Mouse (Mus musculus) heart, postnatal 0 days (tissue): Measurements from ENCODE around the gene Phgdh. TPM values are rescaled to one million over a fixed set of nuclear protein-coding genes. Genes with fewer than 3 reads are reported as not detected.

Source experiments
- ATAC-seq: fragments of 200-750 bp; cut with Nextera tagmentation; 2 replicates; pipeline ENCODE4 v1.8.0; 2017; ENCODE audit warnings: low read depth, moderate number of reproducible peaks, moderate library complexity; ENCODE audit not compliant: insufficient read depth
- DNase-seq: peaks from one replicate; pipeline ENCODE4 v3.0.0-alpha.2; 2016; ENCODE audit warnings: low spot score
- H3K27ac ChIP-seq: fragments of 300-500 bp; sonication (generic); 2 replicates; pipeline ENCODE4 v1.5.1; 2014; ENCODE audit warnings: low read depth, mild to moderate bottlenecking
- H3K27me3 ChIP-seq: fragments of 300-500 bp; sonication (generic); 2 replicates; pipeline ENCODE4 v1.6.1; 2014; ENCODE audit warnings: low read length, mixed read lengths; ENCODE audit not compliant: control insufficient read depth, insufficient read depth
- H3K36me3 ChIP-seq: fragments of 300-500 bp; sonication (generic); replicated peaks from 2 replicates; pipeline ENCODE4 v1.6.1; 2014; ENCODE audit warnings: low read length, mixed read lengths; ENCODE audit not compliant: control insufficient read depth, insufficient read depth
- H3K4me1 ChIP-seq: fragments of 300-500 bp; sonication (generic); 2 replicates; pipeline ENCODE4 v1.6.1; 2014; ENCODE audit warnings: antibody characterized with exemption; ENCODE audit not compliant: control insufficient read depth, insufficient read depth
- H3K4me2 ChIP-seq: fragments of 300-500 bp; sonication (generic); 2 replicates; pipeline ENCODE4 v1.6.1; 2014; ENCODE audit warnings: low read depth, mild to moderate bottlenecking, low read length, moderate library complexity
- H3K4me3 ChIP-seq: fragments of 300-500 bp; sonication (generic); 2 replicates; pipeline ENCODE4 v1.5.1; 2014; ENCODE audit warnings: low read depth, low read length
- H3K9ac ChIP-seq: fragments of 300-500 bp; sonication (generic); replicated peaks from 2 replicates; pipeline ENCODE4 v1.6.1; 2014; ENCODE audit warnings: low read depth, low read length, mixed read lengths
- H3K9me3 ChIP-seq: fragments of 300-500 bp; sonication (generic); replicated peaks from 2 replicates; pipeline ENCODE4 v1.6.1; 2016; ENCODE audit warnings: low read length; ENCODE audit not compliant: control insufficient read depth
- CTCF ChIP-seq: IDR thresholded peaks from 2 replicates; pipeline ENCODE4 v1.5.1; 2016; ENCODE audit warnings: antibody characterized with exemption, control low read depth, low read depth
- EP300 ChIP-seq: IDR thresholded peaks from 2 replicates; pipeline ENCODE4 v1.6.1; 2016; ENCODE audit warnings: antibody characterized with exemption, low read depth
- WGBS: fragments of 180-500 bp; shearing (Covaris S2); extraction: QIAGEN DNeasy Blood & Tissue Kit; methylation state at CpG from one replicate; pipeline ENCODE4 v1.1.7; 2014; 5-methylcytosine and 5-hydroxymethylcytosine counted together
- polyA plus RNA-seq: library from polyadenylated mRNA; unstranded; fragments of >200 nt; fragmentation: Nextera tagmentation; extraction: Ambion mirVana; gene quantifications from 2 replicates; pipeline ENCODE4 v1.2.1, GENCODE M21; 2015
- total RNA-seq: library from RNA; depleted of rRNA; stranded (reverse); fragments of >200 nt; gene quantifications from 2 replicates; pipeline ENCODE4 v1.2.3, GENCODE M21; 2014; ENCODE audit warnings: low replicate concordance

Phgdh gene
- total and polyA plus RNA-seq, 2 experiments from 2014 or later = 15.5 to 19.7 TPM

DNA sequence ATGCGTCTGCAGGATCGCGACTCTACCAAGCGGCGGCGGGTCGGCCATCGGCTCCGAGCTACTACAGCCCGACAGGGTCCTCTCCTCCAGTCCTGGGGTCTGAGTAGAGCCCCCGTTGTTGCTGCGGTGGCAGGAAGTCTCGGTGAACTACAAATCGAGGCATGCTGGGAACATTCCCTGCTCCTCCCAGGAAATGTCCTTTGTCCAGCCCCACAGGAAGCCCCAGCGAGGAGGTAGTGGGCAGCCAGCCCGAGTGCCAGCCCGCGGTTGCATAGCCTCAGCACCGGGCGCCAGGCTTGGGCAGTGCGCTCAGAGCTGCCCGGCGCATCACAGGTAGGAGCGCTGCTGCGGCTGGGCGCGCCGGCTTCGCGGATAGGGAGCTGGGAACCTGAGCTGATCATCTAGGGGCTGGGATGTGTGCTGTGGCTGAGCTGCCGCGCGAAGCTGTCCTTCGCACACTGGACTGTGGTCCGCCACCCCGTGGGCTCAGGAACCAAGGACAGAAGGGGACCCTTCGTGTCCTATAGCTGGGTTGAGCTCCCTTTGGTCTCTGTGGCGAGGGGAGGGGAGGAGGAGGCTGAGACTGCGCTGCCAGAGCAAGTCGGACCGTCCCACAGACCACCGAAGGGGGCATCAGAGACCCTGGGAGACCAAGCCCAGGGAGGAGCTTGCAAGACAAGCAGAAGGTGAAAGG lies 42.6 kb upstream of the Phgdh start, which contains the start of gene Zfp697:
Gene Zfp697, plus strand, starts transcription at position 216 of the 694 bp plus-strand sequence.
- peak; percentile 73 for DNase-seq
- H3K36me3 ChIP-seq = no peaks in the 10 kb centered on the region
- ATAC-seq = peak; percentile 92
- H3K4me1 ChIP-seq = peaks cover 23% of the 10 kb centered on the region
- peak within 1 kb of the TSS; percentile 99 for H3K4me2 ChIP-seq
- peak; percentile 45 for TF ChIP-seq CTCF
- TF ChIP-seq EP300 = no peak
- H3K27me3 ChIP-seq = no peaks in the 10 kb centered on the region
- H3K9me3 ChIP-seq = no peaks in the 10 kb centered on the region
- H3K27ac ChIP-seq = peak within 1 kb of the TSS; percentile 85
- H3K9ac ChIP-seq = peak within 1 kb of the TSS; percentile 66
- H3K4me3 ChIP-seq = peak within 1 kb of the TSS; percentile 77
- WGBS = under 1% methylated on average over 41 of the region's 42 CpGs

DNA sequence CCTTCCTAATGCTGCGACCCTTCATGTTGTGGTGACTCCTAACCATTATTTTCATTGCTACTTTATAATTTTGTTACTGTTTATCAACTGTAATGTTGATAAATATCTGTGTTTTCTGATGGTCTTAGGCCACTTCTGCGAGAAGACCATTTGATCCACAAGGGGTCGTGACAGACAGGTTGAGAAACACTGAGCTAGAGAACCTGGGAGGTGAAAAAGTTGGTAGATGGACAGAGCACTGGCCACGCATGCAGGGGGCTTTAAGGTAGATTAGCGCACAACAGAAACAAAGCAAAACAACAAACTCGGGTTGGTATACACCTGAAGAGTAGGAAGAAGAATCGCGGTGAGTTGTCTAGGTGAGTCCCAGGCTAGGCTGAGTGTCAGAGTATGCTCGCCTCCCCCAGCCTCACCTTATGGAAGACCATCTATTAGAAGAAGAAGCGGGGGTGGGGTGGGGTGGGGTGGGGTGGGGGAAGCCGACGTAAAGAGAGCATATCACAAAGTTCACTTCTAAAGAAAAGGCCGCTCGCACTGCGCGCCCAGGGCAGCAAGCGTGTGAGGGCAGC lies 42.0 kb upstream of the Phgdh start:
- Histone ChIP-seq H3K27me3 (no peaks in the 10 kb centered on the region), H3K36me3 (no peaks in the 10 kb centered on the region), H3K27ac (peak overlapping the region; percentile 85), H3K9ac (peak overlapping the region; percentile 66), H3K4me3 (peak overlapping the region; percentile 77), H3K4me1 (peaks cover 22% of the 10 kb centered on the region), H3K4me2 (peak overlapping the region; percentile 99), H3K9me3 (no peaks in the 10 kb centered on the region)
- peak; percentile 28; the same call in 1 of the 2 replicates for ATAC-seq
- TF ChIP-seq EP300 = no peak
- peak; percentile 65 for TF ChIP-seq CTCF
- 5% methylated on average over 17 of the region's 17 CpGs for WGBS
- peak; percentile 45 for DNase-seq

DNA sequence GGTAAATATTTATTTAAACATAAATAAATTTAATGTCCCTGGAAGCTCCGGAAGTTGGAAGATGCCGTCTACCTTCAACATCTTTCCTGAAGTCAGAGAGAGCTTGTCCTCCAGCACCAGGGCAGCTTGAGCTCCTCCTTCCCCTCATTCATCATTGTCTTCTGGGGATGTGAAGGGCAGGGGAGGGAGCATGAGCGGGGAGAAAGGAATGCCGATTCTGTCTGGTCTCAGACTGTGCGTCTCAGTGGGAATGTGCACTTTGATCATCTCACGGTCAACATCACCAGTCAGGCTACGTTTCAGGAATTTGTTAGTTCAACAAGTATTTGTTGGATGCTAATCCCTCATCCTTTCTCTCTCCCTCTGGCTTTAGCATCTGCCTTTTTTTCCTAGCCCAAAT lies 39.4 kb upstream of the Phgdh start:
- WGBS = 32% methylated on average over 7 of the region's 7 CpGs
- no peak for ATAC-seq

DNA sequence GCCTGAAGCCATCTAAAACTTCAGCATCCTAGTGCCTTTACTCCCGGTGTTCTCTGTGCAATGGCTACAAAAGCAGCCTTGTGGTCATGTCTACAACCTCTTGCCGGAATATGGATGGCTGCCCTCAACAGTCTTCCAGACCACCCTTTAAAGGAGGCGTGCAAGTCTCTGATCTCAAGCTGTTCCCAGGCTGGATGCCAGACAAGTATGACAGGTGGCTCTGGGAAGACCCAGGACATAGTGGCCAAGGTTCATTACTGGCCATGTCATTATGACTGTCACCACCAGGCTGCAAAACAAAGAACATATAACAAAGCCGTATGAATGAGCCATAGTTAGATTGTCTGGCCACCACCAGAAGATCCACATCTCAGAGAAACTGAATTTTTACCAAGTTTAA lies 38.5 kb upstream of the Phgdh start:
- ATAC-seq (no peak), DNase-seq (no peak)
- H3K4me2 ChIP-seq = no peak overlapping the region
- H3K9me3 ChIP-seq = no peaks in the 10 kb centered on the region
- H3K4me1 ChIP-seq = peaks cover 20% of the 10 kb centered on the region
- TF ChIP-seq CTCF = no peak
- no peak overlapping the region for H3K4me3 ChIP-seq
- no peak overlapping the region for H3K27ac ChIP-seq
- H3K36me3 ChIP-seq = no peaks in the 10 kb centered on the region
- no peaks in the 10 kb centered on the region for H3K27me3 ChIP-seq
- no peak overlapping the region for H3K9ac ChIP-seq
- WGBS = 65% methylated on average over 4 of the region's 4 CpGs

More for the DNA sequence above, 39.4 kb upstream of the Phgdh start:
- no peak overlapping the region for H3K4me3 ChIP-seq
- no peaks in the 10 kb centered on the region for H3K36me3 ChIP-seq
- no peaks in the 10 kb centered on the region for H3K27me3 ChIP-seq
- H3K4me2 ChIP-seq = no peak overlapping the region
- no peak overlapping the region for H3K27ac ChIP-seq
- TF ChIP-seq CTCF (no peak), EP300 (no peak)
- peaks cover 20% of the 10 kb centered on the region for H3K4me1 ChIP-seq
- no peak overlapping the region for H3K9ac ChIP-seq
- no peaks in the 10 kb centered on the region for H3K9me3 ChIP-seq
- DNase-seq = no peak

DNA sequence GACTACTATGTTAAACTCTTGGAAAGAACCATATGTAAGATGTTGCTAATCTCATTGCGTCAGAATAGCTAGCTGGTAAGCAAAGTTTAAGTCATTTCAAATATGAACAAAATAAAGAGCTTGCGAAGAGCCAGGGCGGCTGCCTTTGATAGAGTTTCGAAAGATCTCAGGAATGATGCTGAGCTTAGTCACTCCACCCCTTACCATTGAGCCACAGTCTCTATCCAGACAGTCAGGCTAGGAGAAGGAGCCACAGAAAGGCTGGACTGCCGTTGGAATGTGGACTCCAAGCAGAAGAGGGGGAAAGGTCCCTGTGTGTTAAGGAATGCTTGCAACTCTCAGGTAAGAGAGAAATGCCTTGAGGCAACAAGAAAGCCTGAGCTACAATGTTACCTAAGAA lies 35.2 kb upstream of the Phgdh start:
- H3K36me3 ChIP-seq = no peaks in the 10 kb centered on the region
- 72% methylated on average over 5 of the region's 5 CpGs for WGBS
- no peak overlapping the region for H3K4me3 ChIP-seq
- TF ChIP-seq CTCF = no peak
- TF ChIP-seq EP300 = no peak
- no peaks in the 10 kb centered on the region for H3K27me3 ChIP-seq
- peak overlapping the region; percentile 67; the same call in 1 of the 2 replicates for H3K27ac ChIP-seq
- no peak for DNase-seq
- H3K9ac ChIP-seq = no peak overlapping the region
- peaks cover 9% of the 10 kb centered on the region for H3K9me3 ChIP-seq
- no peak for ATAC-seq
- H3K4me2 ChIP-seq = no peak overlapping the region
- peaks cover 16% of the 10 kb centered on the region for H3K4me1 ChIP-seq
